Mouse (Mus musculus) neural tube, embryonic 11.5 days (tissue): ENCODE results near the gene Kcnq5. TPM values are rescaled to one million over a fixed set of nuclear protein-coding genes. Genes with fewer than 3 reads are reported as not detected.

Experiments
- ATAC-seq: fragments of 200-750 bp; cut with Nextera tagmentation; 2 replicates; pipeline ENCODE4 v1.8.0; 2017; ENCODE audit warnings: moderate number of reproducible peaks, mild to moderate bottlenecking, moderate TSS enrichment, moderate library complexity; ENCODE audit not compliant: insufficient read depth, low FRiP score, low TSS enrichment
- DNase-seq: peaks from one replicate; pipeline ENCODE4 v3.0.0-alpha.2; 2015; ENCODE audit warnings: low spot score
- H3K27ac ChIP-seq: fragments of 300-500 bp; sonication (generic); 2 replicates; pipeline ENCODE4 v1.5.1; 2014; ENCODE audit warnings: low read depth, mild to moderate bottlenecking, low read length
- H3K27me3 ChIP-seq: fragments of 300-500 bp; sonication (generic); 2 replicates; pipeline ENCODE4 v1.6.1; 2014; ENCODE audit warnings: mild to moderate bottlenecking, low read length, mixed read lengths; ENCODE audit not compliant: control insufficient read depth, insufficient read depth
- H3K36me3 ChIP-seq: fragments of 300-500 bp; sonication (generic); 2 replicates; pipeline ENCODE4 v1.6.1; 2014; ENCODE audit warnings: mild to moderate bottlenecking, low read length, moderate library complexity, mixed read lengths; ENCODE audit not compliant: control insufficient read depth, insufficient read depth
- H3K4me1 ChIP-seq: fragments of 300-500 bp; sonication (generic); 2 replicates; pipeline ENCODE4 v1.6.1; 2014; ENCODE audit warnings: low read length, mixed read lengths; ENCODE audit not compliant: control insufficient read depth, insufficient read depth
- H3K4me2 ChIP-seq: fragments of 300-500 bp; sonication (generic); 2 replicates; pipeline ENCODE4 v1.6.1; 2014; ENCODE audit warnings: low read depth, mild to moderate bottlenecking, moderate library complexity
- H3K4me3 ChIP-seq: fragments of 300-500 bp; sonication (generic); 2 replicates; pipeline ENCODE4 v1.5.1; 2014; ENCODE audit warnings: low read depth, low read length
- H3K9ac ChIP-seq: fragments of 300-500 bp; sonication (generic); 2 replicates; pipeline ENCODE4 v1.6.1; 2014; ENCODE audit warnings: mild to moderate bottlenecking, low read length
- H3K9me3 ChIP-seq: fragments of 300-500 bp; sonication (generic); 2 replicates; pipeline ENCODE4 v1.6.1; 2016; ENCODE audit warnings: low read length; ENCODE audit not compliant: control insufficient read depth
- whole genome bisulfite sequencing: fragments of 180-500 bp; shearing (Covaris S2); extraction: QIAGEN DNeasy Blood & Tissue Kit; methylation state at CpG from one replicate; pipeline ENCODE4 v1.1.7; 2014; 5-methylcytosine and 5-hydroxymethylcytosine counted together
- polyA plus RNA-seq: library from polyadenylated mRNA; unstranded; fragments of >200 nt; fragmentation: Nextera tagmentation; extraction: Ambion mirVana; gene quantifications from 2 replicates; pipeline ENCODE4 v1.2.1, GENCODE M21; 2014

Kcnq5 gene
- polyA plus RNA-seq, 1 experiment from 2014 or later: 1.0 TPM

DNA sequence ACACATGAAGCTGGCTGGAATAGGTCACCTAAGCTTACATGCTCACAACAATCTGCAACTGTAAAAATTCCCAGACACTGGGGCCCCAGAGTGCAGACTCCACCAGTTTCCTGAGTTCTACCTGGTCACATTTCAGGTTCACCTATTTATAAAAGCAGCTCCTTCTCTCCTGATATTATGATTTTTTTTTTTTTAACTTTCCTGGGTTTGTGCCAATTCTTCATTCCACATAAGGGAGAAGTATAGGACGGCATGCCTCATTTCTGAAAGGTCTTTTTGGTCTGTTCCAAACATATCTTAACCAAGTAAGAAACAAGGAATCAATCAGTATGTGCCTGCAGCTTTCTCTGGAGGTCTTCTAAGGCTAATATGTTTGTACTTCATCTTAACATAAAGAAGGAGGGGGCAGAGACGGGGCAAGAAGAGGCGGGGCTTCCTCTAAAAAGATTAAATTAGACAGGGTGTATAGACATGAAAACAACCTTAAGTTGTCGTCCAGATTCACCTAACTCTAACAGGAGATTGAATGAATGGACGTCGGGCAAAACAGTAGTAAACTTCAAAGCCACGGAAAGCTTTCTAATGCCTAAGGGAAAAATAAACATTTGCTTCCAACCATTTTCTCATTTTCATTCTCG lies 2.0 kb downstream of the Kcnq5 start:
- H3K27ac ChIP-seq: no peak overlapping the region
- H3K9ac ChIP-seq: no peak overlapping the region
- 0 out of 2 replicates have a peak, but pooled peaks cover 3% of the 10 kb centered on the region for H3K4me1 ChIP-seq
- peak overlapping the region; percentile 92; the same call in 1 of the 2 replicates for H3K4me2 ChIP-seq
- no peak overlapping the region for H3K4me3 ChIP-seq
- 0 out of 2 replicates have a peak, but pooled peaks cover 2% of the 10 kb centered on the region for H3K27me3 ChIP-seq
- no peaks in the 10 kb centered on the region for H3K36me3 ChIP-seq
- DNase-seq (no peak), ATAC-seq (no peak)
- 45% methylated on average over 8 of the region's 8 CpGs for WGBS
- H3K9me3 ChIP-seq: no peaks in the 10 kb centered on the region

DNA sequence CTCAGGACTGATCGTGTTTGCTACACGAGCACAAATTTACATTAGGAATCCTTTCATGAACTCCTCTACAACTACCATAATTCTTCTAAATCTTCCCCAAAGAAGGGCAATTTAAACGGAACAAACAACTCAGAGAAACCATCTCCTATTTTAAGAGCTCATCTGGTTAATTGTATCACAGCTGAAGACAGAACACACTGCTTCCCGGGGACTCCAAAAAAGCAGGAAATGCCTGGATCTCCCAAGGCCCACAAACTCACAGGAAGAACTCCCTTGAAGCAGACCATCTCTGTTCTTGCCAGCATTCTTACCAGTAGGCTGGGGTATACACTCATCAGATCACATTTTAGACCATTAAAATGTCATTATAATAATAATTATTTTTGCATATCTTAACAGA lies 3.7 kb downstream of the Kcnq5 start:
- Histone ChIP-seq H3K27ac (no peak overlapping the region), H3K9ac (no peak overlapping the region), H3K4me3 (no peak overlapping the region), H3K4me2 (no peak overlapping the region), H3K4me1 (0 out of 2 replicates have a peak, but pooled peaks cover 3% of the 10 kb centered on the region), H3K27me3 (0 out of 2 replicates have a peak, but pooled peaks cover 2% of the 10 kb centered on the region), H3K36me3 (no peaks in the 10 kb centered on the region), H3K9me3 (no peaks in the 10 kb centered on the region)
- ATAC-seq (no peak), DNase-seq (no peak)
- 66% methylated on average over 4 of the region's 4 CpGs for WGBS

DNA sequence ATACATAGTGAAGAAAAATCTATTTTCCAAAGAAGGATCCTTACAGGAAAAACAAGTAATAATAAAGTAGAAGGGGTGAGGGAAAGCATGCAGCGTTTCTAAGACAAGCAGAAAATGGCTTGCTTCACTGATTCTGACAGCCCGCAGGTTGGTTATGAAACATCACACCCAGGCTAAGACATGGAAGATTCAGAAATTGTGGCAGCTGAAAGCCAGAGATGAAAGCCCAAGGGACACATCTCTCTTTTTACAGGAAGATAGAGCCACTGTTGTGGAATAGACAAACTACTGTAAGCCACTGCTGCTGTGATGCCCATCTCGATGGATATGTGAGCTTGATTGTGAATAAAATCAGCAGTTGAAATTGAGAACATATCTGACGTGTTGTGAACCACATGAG lies 20.9 kb downstream of the Kcnq5 start:
- DNase-seq (no peak), ATAC-seq (no peak)
- Histone ChIP-seq H3K4me3 (no peak overlapping the region), H3K4me1 (no peaks in the 10 kb centered on the region), H3K4me2 (no peak overlapping the region), H3K9ac (no peak overlapping the region), H3K27ac (no peak overlapping the region), H3K36me3 (no peaks in the 10 kb centered on the region), H3K27me3 (no peaks in the 10 kb centered on the region), H3K9me3 (no peaks in the 10 kb centered on the region)
- 79% methylated on average over 4 of the region's 4 CpGs for WGBS

DNA sequence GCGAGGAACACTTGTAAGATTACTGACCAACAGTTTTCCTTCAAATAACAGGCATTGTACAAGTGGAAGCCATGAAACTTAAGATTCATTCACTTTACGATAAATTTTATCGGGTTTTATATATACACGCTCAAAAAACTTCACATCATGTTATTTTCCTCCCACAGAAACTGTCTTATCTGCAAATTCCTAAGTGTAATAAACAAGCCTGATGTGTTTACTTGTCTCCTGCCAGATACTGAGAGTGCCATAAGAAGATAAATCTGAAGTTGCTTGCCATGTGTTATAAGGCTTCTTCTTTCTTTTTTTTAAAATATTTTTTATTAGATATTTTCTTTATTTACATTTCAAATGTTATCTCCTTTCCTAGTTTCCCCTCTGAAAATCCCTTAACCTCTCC lies 34.6 kb downstream of the Kcnq5 start:
- no peaks in the 10 kb centered on the region for H3K36me3 ChIP-seq
- no peak for DNase-seq
- H3K9me3 ChIP-seq: no peaks in the 10 kb centered on the region
- no peak overlapping the region for H3K4me2 ChIP-seq
- ATAC-seq: no peak
- H3K27ac ChIP-seq: no peak overlapping the region
- 96% methylated on average over 4 of the region's 4 CpGs for WGBS
- H3K4me3 ChIP-seq: no peak overlapping the region
- no peaks in the 10 kb centered on the region for H3K27me3 ChIP-seq
- H3K9ac ChIP-seq: no peak overlapping the region
- no peaks in the 10 kb centered on the region for H3K4me1 ChIP-seq

DNA sequence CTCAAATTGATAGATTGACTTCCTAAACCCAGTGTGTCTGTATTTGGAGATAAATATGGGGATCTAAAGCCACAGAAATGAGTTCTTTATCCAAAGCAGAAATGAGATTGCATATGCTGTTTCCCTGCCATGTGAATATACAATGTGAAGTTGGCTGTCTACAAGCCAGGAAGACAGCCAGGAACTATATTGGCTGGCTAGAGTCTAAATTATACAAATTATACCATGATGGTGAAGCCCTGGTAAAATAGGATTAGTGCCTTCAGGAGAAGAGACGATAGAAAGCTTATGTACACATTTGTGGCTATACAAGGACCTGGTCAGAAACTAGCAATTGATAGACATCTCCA lies 38.5 kb downstream of the Kcnq5 start:
- Histone ChIP-seq H3K9me3 (no peaks in the 10 kb centered on the region), H3K27me3 (no peaks in the 10 kb centered on the region), H3K4me2 (no peak overlapping the region), H3K27ac (no peak overlapping the region), H3K4me3 (no peak overlapping the region), H3K4me1 (no peaks in the 10 kb centered on the region), H3K9ac (no peak overlapping the region), H3K36me3 (no peaks in the 10 kb centered on the region)
- DNase-seq (no peak), ATAC-seq (no peak)
- WGBS: 90% methylated on average over 1 of the region's 1 CpGs

DNA sequence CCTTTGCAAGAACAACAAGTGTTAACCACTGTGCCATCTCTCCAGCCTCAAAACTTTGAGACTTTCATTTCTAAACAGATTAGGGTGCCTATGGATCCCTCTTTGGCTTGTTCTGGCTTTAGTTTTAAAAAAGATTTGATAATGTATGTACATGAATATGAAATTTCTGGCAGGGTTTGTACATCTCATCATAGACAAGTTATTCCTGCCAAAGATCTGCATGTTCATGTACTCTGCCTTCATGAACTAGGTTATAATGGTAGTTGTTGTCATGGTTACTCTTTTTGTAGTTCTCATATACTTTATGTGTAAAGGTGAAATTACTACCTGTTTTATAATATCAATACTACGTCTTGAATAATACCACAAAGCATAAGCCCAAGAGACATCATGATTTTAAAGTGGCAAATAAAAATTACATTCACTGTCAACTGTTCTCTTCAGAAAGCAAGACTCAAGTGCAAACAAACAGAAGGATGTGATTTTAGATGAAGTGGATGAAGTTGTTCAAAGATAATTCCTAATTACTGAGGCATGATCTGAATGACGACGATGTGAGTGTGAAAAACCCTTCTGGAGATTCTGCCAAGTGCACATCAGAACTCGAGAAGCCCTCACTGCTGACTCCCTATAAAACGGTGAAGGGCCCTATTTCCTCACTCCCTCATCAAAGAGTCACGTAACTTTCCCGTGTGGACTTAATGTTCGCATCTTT lies 39.0 kb downstream of the Kcnq5 start:
- no peak for DNase-seq

DNA sequence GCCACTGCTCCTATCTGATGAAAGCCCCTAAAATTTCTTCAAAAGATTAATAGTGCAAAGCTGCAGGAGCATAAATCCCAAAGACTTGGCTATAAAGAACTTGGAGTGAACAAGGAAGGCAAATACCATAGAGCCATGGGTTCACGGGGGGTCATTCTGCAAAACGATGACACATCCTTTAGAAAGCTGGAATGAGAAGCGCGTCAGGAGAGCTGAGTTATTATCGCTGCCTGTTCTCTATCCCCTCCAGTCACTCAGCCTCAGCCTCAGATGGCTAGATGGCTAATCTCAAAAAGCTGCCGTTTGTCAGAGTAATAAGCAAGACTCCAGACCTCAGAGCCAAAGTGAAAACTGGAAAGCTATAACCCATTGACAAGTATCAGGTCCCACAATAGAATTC lies 42.5 kb downstream of the Kcnq5 start:
- Histone ChIP-seq H3K4me2 (no peak overlapping the region), H3K36me3 (no peaks in the 10 kb centered on the region), H3K9ac (no peak overlapping the region), H3K27me3 (no peaks in the 10 kb centered on the region), H3K27ac (no peak overlapping the region), H3K4me1 (no peaks in the 10 kb centered on the region), H3K4me3 (no peak overlapping the region), H3K9me3 (no peaks in the 10 kb centered on the region)
- ATAC-seq: no peak
- 63% methylated on average over 6 of the region's 6 CpGs for WGBS
- peak; percentile 9 for DNase-seq

More for the DNA sequence above, 39.0 kb downstream of the Kcnq5 start:
- Histone ChIP-seq H3K9ac (no peak overlapping the region), H3K36me3 (no peaks in the 10 kb centered on the region), H3K4me3 (no peak overlapping the region), H3K4me1 (no peaks in the 10 kb centered on the region), H3K4me2 (no peak overlapping the region), H3K9me3 (no peaks in the 10 kb centered on the region), H3K27me3 (no peaks in the 10 kb centered on the region), H3K27ac (no peak overlapping the region)
- 86% methylated on average over 8 of the region's 8 CpGs for WGBS
- ATAC-seq: no peak

DNA sequence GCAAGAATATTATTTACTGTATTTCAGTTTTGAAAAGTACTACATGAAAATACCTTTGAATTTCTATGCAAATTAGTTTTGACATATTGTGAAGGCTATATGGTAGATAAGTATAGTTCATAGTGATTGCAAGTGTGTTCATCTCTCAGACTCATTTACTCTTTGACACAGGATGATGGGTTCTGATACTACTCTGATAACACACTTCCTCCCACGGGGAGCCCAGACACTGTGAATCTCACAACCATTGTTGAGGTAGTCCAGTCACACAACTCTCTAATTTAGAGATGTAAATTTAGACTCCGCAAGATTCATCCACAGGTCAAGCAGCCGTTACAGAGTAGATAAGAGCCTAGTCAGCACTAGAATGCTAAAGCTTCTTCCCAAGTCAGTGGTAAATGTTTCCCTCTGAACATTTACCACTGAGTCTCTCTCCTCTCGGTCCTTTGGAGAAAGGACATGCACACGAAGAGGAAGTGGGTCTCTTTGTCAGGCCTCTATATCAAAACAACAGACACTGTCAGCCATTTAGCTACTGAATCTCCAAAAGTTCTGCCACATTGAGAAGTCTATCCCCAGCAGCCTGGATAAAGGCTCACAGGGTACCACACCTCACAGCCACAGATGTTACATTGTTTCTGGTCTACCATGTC lies 65.5 kb downstream of the Kcnq5 start:
- H3K4me3 ChIP-seq: no peak overlapping the region
- H3K27ac ChIP-seq: no peak overlapping the region
- DNase-seq: no peak
- no peaks in the 10 kb centered on the region for H3K27me3 ChIP-seq
- no peak for ATAC-seq
- no peaks in the 10 kb centered on the region for H3K4me1 ChIP-seq
- no peak overlapping the region for H3K4me2 ChIP-seq
- no peaks in the 10 kb centered on the region for H3K9me3 ChIP-seq
- H3K9ac ChIP-seq: no peak overlapping the region
- no peaks in the 10 kb centered on the region for H3K36me3 ChIP-seq
- WGBS: 83% methylated on average over 5 of the region's 5 CpGs

DNA sequence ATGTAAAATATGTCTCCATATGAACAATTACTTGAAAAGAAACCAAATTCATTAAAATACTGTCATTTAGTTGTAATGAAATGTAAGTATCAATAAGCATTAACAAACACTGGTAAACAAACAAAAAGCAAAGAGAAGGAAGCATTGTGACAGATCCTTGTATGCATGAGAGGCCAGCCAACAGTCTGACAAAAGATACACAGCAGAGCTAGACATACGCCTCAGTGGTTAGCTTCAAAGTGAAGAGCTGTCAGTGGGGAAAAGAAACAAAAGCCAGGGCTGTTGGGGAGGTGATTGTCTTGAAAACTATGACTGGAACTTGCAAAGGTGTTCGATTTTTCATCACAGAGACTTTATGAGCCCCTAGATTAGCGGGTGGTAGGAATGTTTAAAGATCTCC lies 78.0 kb downstream of the Kcnq5 start:
- Histone ChIP-seq H3K4me1 (no peaks in the 10 kb centered on the region), H3K36me3 (no peaks in the 10 kb centered on the region), H3K27ac (no peak overlapping the region), H3K9ac (no peak overlapping the region), H3K27me3 (no peaks in the 10 kb centered on the region), H3K9me3 (no peaks in the 10 kb centered on the region), H3K4me3 (no peak overlapping the region), H3K4me2 (no peak overlapping the region)
- ATAC-seq: no peak
- WGBS: 69% methylated on average over 3 of the region's 3 CpGs
- DNase-seq: no peak
